Mouse (Mus musculus) E14TG2a.4 (cell line): Measurements from ENCODE around the gene Hist1h4f.
"Not testable (repeated sequence)": the region's sequence is repeated elsewhere in the genome, so short reads cannot be mapped to it uniquely, and the experiment has no call there.

Experiments used
- CTCF ChIP-seq: conservative IDR thresholded peaks from 2 replicates; pipeline ENCODE4 v1.5.1; 2014; ENCODE audit warnings: low read length
- POU5F1 ChIP-seq: IDR thresholded peaks from 2 replicates; pipeline ENCODE4 v1.6.1; 2014; ENCODE audit warnings: low read length, borderline replicate concordance

DNA sequence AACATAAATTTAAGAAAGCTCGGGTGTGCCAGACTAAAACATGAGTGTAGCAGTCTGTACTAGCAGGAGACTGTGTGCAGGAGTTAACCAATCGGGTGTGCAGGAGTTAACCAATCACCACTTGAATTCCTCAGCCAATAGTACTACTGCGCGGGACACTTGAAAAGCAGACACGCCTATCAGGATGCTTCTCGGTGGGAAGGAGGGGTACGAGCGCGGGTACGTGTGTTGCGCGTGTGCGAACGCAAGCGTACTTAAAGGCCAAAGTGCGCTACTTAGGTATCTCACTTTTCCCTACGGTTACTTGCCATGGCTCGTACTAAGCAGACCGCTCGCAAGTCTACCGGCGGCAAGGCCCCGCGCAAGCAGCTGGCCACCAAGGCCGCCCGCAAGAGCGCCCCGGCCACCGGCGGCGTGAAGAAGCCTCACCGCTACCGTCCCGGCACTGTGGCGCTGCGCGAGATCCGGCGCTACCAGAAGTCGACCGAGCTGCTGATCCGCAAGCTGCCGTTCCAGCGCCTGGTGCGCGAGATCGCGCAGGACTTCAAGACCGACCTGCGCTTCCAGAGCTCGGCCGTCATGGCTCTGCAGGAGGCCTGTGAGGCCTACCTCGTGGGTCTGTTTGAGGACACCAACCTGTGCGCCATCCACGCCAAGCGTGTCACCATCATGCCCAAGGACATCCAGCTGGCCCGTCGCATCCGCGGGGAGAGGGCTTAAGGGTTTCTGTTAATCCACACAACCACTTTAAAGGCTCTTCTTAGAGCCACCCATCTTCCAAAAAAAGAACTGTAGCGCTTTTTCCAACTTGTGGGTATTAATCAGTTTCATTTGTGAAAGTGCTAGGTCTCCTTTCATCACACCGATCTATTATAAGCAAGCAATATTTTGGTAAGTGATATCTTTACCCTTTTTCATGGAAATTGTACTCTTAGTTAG, 16.0 kb downstream of the Hist1h4f start, which contains the start of gene Hist1h3g:
- not testable (repeated sequence) for TF ChIP-seq CTCF, POU5F1
